Comparison of ENCODE assay signal across 21 mouse cellular contexts in the genomic region with DNA sequence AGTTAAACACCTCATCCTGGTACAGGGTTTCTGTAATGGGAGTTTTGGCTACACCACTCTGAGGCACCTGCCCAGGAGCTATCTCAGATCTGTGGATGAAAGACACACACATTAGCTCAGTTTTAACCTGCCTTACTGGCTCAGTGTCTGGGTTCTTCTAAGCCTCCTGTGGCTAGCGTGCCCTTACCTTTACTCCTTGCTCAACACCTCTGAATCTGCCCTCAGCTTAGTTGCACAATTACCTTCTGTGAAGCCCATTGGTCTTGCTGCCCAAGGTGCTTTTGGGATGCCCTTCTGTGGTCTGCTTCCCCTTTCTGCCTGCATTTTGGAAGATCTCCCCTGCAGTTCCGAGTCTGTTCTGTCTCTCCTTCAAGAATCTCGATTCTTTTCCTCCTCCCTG. TPM values are rescaled to one million over a fixed set of nuclear protein-coding genes. Genes with fewer than 3 reads are reported as not detected.
DNase-seq lines count a peak whose midpoint lies in the region; ATAC-seq and TF ChIP-seq lines count a peak whose summit lies in the region.
"Had no signal": no experiment of that assay in that cellular context is flagged by ENCODE, and none has a peak within 500 bp of the region (broad histone marks: within the 10 kb centered on the region; RNA-seq: fewer than 3 reads in every experiment).

No protein-coding gene starts in this region.

- TF ChIP-seq CTCF in liver, postnatal 0 days (IDR thresholded peaks at IDR 0.05; ENCODE audit: low read depth) = no peak

- DNase-seq in liver, postnatal 0 days = no peak
- DNase-seq in gonadal fat pad, adult 2 months (ENCODE audit: low read depth) = peak; percentile 51
- no peak for DNase-seq in layer of hippocampus, adult 11-12 months (ENCODE audit: low spot score)
- DNase-seq in kidney, adult 11 months = no peak
- DNase-seq: adrenal gland, adult 8-10 months; adrenal gland, postnatal 14 days; adrenal gland, postnatal 36 days; cerebellum, adult 11-12 months; cerebellum, adult 2 months; cerebellum, adult 9-10 months; cerebellum, postnatal 10 days; cerebellum, postnatal 25 days; forebrain, postnatal 0 days had no signal

- H3K4me1 ChIP-seq in liver, embryonic 16.5 days (ENCODE audit: control insufficient read depth, low read depth, low read length) = peaks cover 9% of the 10 kb centered on the region
- H3K4me1 ChIP-seq in liver, postnatal 0 days (ENCODE audit: insufficient read depth) = peaks cover 17% of the 10 kb centered on the region

- peak; percentile 21; the same call in 1 of the 2 replicates for ATAC-seq in liver, embryonic 16.5 days (ENCODE audit: low read depth)
- ATAC-seq in liver, postnatal 0 days = no peak
- 0 out of 2 replicates have a peak, but pooled peaks have one; percentile 48 for ATAC-seq in neutrophil, adult 5-6 weeks (ENCODE audit: extremely low read depth, insufficient number of reproducible peaks, low FRiP score, poor library complexity, severe bottlenecking)
- ATAC-seq: activated CD4-positive, CD25-positive, alpha-beta regulatory T cell, adult 4 months; forebrain, embryonic 13.5 days; forebrain, embryonic 15.5 days; forebrain, postnatal 0 days; Patski had no signal

- no peak overlapping the region for H3K9ac ChIP-seq in liver, embryonic 16.5 days (ENCODE audit: low read depth, low read length)
- H3K9ac ChIP-seq in liver, postnatal 0 days (replicated peaks) = no peak overlapping the region
- H3K9ac ChIP-seq: embryonic facial prominence, embryonic 12.5 days; forebrain, embryonic 13.5 days; forebrain, embryonic 15.5 days; forebrain, postnatal 0 days had no signal

- H3K4me2 ChIP-seq in liver, embryonic 16.5 days (ENCODE audit: low read depth, low read length) = no peak overlapping the region
- H3K4me2 ChIP-seq in liver, postnatal 0 days (ENCODE audit: low read depth, low read length) = no peak overlapping the region
- H3K4me2 ChIP-seq: embryonic facial prominence, embryonic 12.5 days; forebrain, embryonic 13.5 days; forebrain, embryonic 15.5 days had no signal

- peaks cover 4% of the 10 kb centered on the region; the same call in 1 of the 2 replicates for H3K36me3 ChIP-seq in liver, embryonic 16.5 days (ENCODE audit: control insufficient read depth, insufficient read depth)
- peaks cover 67% of the 10 kb centered on the region for H3K36me3 ChIP-seq in liver, postnatal 0 days (replicated peaks; ENCODE audit: insufficient read depth, low read length)
- H3K36me3 ChIP-seq: forebrain, embryonic 15.5 days had no signal

- H3K4me3 ChIP-seq in liver, embryonic 16.5 days (ENCODE audit: low read depth, low read length) = no peak overlapping the region
- H3K4me3 ChIP-seq in liver, postnatal 0 days (ENCODE audit: low read depth, low read length) = no peak overlapping the region
- H3K4me3 ChIP-seq: embryonic facial prominence, embryonic 10.5 days; embryonic facial prominence, embryonic 12.5 days; forebrain, embryonic 13.5 days; forebrain, embryonic 15.5 days had no signal

- H3K9me3 ChIP-seq in liver, embryonic 16.5 days (replicated peaks; ENCODE audit: control insufficient read depth, low read length) = no peaks in the 10 kb centered on the region
- H3K9me3 ChIP-seq in liver, postnatal 0 days (ENCODE audit: low read length) = no peaks in the 10 kb centered on the region
- H3K9me3 ChIP-seq: embryonic facial prominence, embryonic 10.5 days; embryonic facial prominence, embryonic 12.5 days; forebrain, embryonic 13.5 days; forebrain, embryonic 15.5 days had no signal

- WGBS in liver, embryonic 16.5 days (ENCODE audit: insufficient replicate concordance) = 59% methylated on average over 3 of the region's 3 CpGs
- WGBS in liver, postnatal 0 days (ENCODE audit: insufficient replicate concordance) = 69% methylated on average over 3 of the region's 3 CpGs

- no peaks in the 10 kb centered on the region for H3K27me3 ChIP-seq in liver, embryonic 16.5 days (ENCODE audit: control insufficient read depth, insufficient read depth, low read depth, low read length)
- H3K27me3 ChIP-seq in liver, postnatal 0 days (ENCODE audit: insufficient read depth, low read length) = no peaks in the 10 kb centered on the region
- H3K27me3 ChIP-seq: embryonic facial prominence, embryonic 12.5 days; forebrain, embryonic 13.5 days; forebrain, embryonic 15.5 days; Patski had no signal

- H3K27ac ChIP-seq in liver, embryonic 16.5 days (ENCODE audit: low read length) = no peak overlapping the region
- no peak overlapping the region for H3K27ac ChIP-seq in liver, postnatal 0 days (ENCODE audit: low read depth)
- H3K27ac ChIP-seq: embryonic facial prominence, embryonic 10.5 days; embryonic facial prominence, embryonic 12.5 days; forebrain, embryonic 13.5 days; forebrain, embryonic 15.5 days had no signal

- TF ChIP-seq EP300 in liver, postnatal 0 days (IDR thresholded peaks at IDR 0.05; ENCODE audit: low read depth) = no peak

RNA-seq across cellular contexts. Expression of gene Stat1, which starts 5.6 kb away (rescaled TPM):
- polyA plus RNA-seq in liver, embryonic 16.5 days (2015; fragmentation: Nextera tagmentation; extraction: Ambion mirVana) = 19.8 TPM in 2 replicates
- 31.2 and 33.7 TPM in 2 replicates for polyA plus RNA-seq in liver, postnatal 0 days (2015; fragmentation: Nextera tagmentation; extraction: Ambion mirVana)
- 37.1 and 40.0 TPM in 2 replicates for polyA plus RNA-seq in gonadal fat pad, adult 2 months (2012; rRNA removed)
- total RNA-seq in neutrophil, adult 5-6 weeks (2017) = 342 and 358 TPM in 2 replicates
